9 mouse cellular contexts compared by ENCODE assay signal in genomic region chr3:59260745-59261144, GRCm38 (mm10). TPM values are rescaled to one million over a fixed set of nuclear protein-coding genes. Genes with fewer than 3 reads are reported as not detected.
DNase-seq lines count a peak whose midpoint lies in the region; ATAC-seq and TF ChIP-seq lines count a peak whose summit lies in the region.
"Had no signal": no experiment of that assay in that cellular context is flagged by ENCODE, and none has a peak within 500 bp of the region (broad histone marks: within the 10 kb centered on the region; RNA-seq: fewer than 3 reads in every experiment).

No protein-coding gene starts in this region.

- TF ChIP-seq POLR2A in bone marrow macrophage, adult 2 months (IDR thresholded peaks at IDR 0.05; ENCODE audit: borderline replicate concordance, low read depth, low read length) = no peak

- WGBS in heart, embryonic 16.5 days = 63% methylated on average over 5 of the region's 5 CpGs
- WGBS in heart, embryonic 10.5 days = 64% methylated on average over 5 of the region's 5 CpGs

- H3K9ac ChIP-seq in heart, embryonic 16.5 days (ENCODE audit: low read length) = no peak overlapping the region
- H3K9ac ChIP-seq: limb, embryonic 15.5 days had no signal

- no peak overlapping the region for H3K27ac ChIP-seq in heart, embryonic 16.5 days (ENCODE audit: low read length)
- no peak overlapping the region for H3K27ac ChIP-seq in heart, embryonic 10.5 days
- H3K27ac ChIP-seq in bone marrow macrophage, adult 2 months (ENCODE audit: insufficient read depth, low read depth, low read length) = peak overlapping the region; percentile 53
- H3K27ac ChIP-seq: limb, embryonic 15.5 days had no signal

- no peak overlapping the region for H3K4me3 ChIP-seq in heart, embryonic 16.5 days (ENCODE audit: low read length)
- no peak overlapping the region for H3K4me3 ChIP-seq in heart, embryonic 10.5 days
- H3K4me3 ChIP-seq in bone marrow macrophage, adult 2 months (ENCODE audit: insufficient read depth, low read length) = no peak overlapping the region
- H3K4me3 ChIP-seq: limb, embryonic 15.5 days had no signal

- no peak for DNase-seq in heart, embryonic 10.5 days (ENCODE audit: low spot score)
- peak; percentile 81 for DNase-seq in A20 (ENCODE audit: low read depth, low spot score)
- DNase-seq in urinary bladder, adult 18-20 months (ENCODE audit: low spot score in 2 of 2) = no peak
- no peak for DNase-seq in gastrocnemius, postnatal 10 days
- DNase-seq in frontal cortex, postnatal 14 days (ENCODE audit: low spot score in 2 of 2) = no peak

- ATAC-seq in heart, embryonic 16.5 days (replicated peaks; ENCODE audit: extremely low read depth, insufficient read depth, low FRiP score) = peak; percentile 42; the same call in 1 of the 2 replicates
- peak; percentile 90 for ATAC-seq in monocyte, adult 5-6 weeks (replicated peaks; ENCODE audit: insufficient number of reproducible peaks, low FRiP score, low TSS enrichment, poor library complexity, severe bottlenecking)

- no peaks in the 10 kb centered on the region; the same call in 1 of the 2 replicates for H3K36me3 ChIP-seq in heart, embryonic 16.5 days (ENCODE audit: control insufficient read depth, insufficient read depth)
- H3K36me3 ChIP-seq in heart, embryonic 10.5 days = 0 out of 2 replicates have a peak, but pooled peaks cover 6% of the 10 kb centered on the region
- H3K36me3 ChIP-seq: limb, embryonic 15.5 days had no signal

- H3K4me2 ChIP-seq in heart, embryonic 16.5 days (ENCODE audit: low read depth, low read length) = no peak overlapping the region
- H3K4me2 ChIP-seq: limb, embryonic 15.5 days had no signal

- no peaks in the 10 kb centered on the region for H3K4me1 ChIP-seq in heart, embryonic 16.5 days (ENCODE audit: control insufficient read depth, insufficient read depth, low read length)
- H3K4me1 ChIP-seq in heart, embryonic 10.5 days = no peaks in the 10 kb centered on the region
- H3K4me1 ChIP-seq in bone marrow macrophage, adult 2 months (ENCODE audit: control insufficient read depth, insufficient read depth, low read length) = peaks cover 31% of the 10 kb centered on the region

- no peaks in the 10 kb centered on the region for H3K9me3 ChIP-seq in heart, embryonic 16.5 days (replicated peaks; ENCODE audit: control insufficient read depth, low read length)
- no peaks in the 10 kb centered on the region for H3K9me3 ChIP-seq in heart, embryonic 10.5 days
- H3K9me3 ChIP-seq: limb, embryonic 15.5 days had no signal

- H3K27me3 ChIP-seq in heart, embryonic 16.5 days (ENCODE audit: control insufficient read depth, insufficient read depth, low read length) = no peaks in the 10 kb centered on the region
- no peaks in the 10 kb centered on the region for H3K27me3 ChIP-seq in heart, embryonic 10.5 days (ENCODE audit: insufficient read depth, poor library complexity, severe bottlenecking)
- H3K27me3 ChIP-seq: limb, embryonic 15.5 days had no signal

- TF ChIP-seq CTCF in bone marrow macrophage, adult 2 months (IDR thresholded peaks at IDR 0.05; ENCODE audit: low read depth, low read length) = no peak

RNA-seq across cellular contexts. Expression of gene P2ry12, which starts 1.9 kb away (rescaled TPM):
- polyA plus RNA-seq in heart, embryonic 16.5 days (2015; fragmentation: Nextera tagmentation; extraction: Ambion mirVana) = 0.94 and 1.0 TPM in 2 replicates
- 0.30 and 0.73 TPM in 2 replicates for polyA plus RNA-seq in heart, embryonic 10.5 days (2016; fragmentation: Nextera tagmentation; extraction: Ambion mirVana)
- polyA plus RNA-seq in bone marrow macrophage, adult 2 months (2012; ENCODE audit: insufficient read depth, insufficient read length, missing spikeins) = 34.6 and 38.6 TPM in 2 replicates
- 1.3 to 22.3 TPM (median 6.2 TPM) in 3 replicates for total RNA-seq in monocyte, adult 5-6 weeks (2017)
- total RNA-seq in gastrocnemius, postnatal 10 days (2021) = 1 to 10 TPM; 2.4 to 2.9 TPM

RNA-seq across cellular contexts. Expression of gene P2ry13, which starts 50.1 kb away (rescaled TPM):
- polyA plus RNA-seq in heart, embryonic 16.5 days (2015; fragmentation: Nextera tagmentation; extraction: Ambion mirVana) = 0.85 and 1.1 TPM in 2 replicates
- polyA plus RNA-seq in heart, embryonic 10.5 days (2016; fragmentation: Nextera tagmentation; extraction: Ambion mirVana) = 0.16 and 0.29 TPM in 2 replicates
- 18.7 and 21.0 TPM in 2 replicates for polyA plus RNA-seq in bone marrow macrophage, adult 2 months (2012; ENCODE audit: insufficient read depth, insufficient read length, missing spikeins)
- 1.2 TPM in 1 of 3 replicates, not detected in the others for total RNA-seq in monocyte, adult 5-6 weeks (2017)
- 1 to 10 TPM in 1 of 2 experiments, under 1 TPM in 1; 0.59 to 1.1 TPM for total RNA-seq in gastrocnemius, postnatal 10 days (2021)

Comparison
In these comparisons a context has a peak if more than half of its experiments do, and no peak if none do; other contexts are left out.
1. RNA of gene P2ry12, which starts 1.9 kb away (polyA plus RNA-seq): 34.6 to 38.6 TPM in bone marrow macrophage, adult 2 months; 0.94 to 1.0 TPM in heart, embryonic 16.5 days and 0.30 to 0.73 TPM in heart, embryonic 10.5 days; every median in the first group is over 10 times any median in the second.